Mouse (Mus musculus): Measurements from ENCODE around the gene Crtc3. TPM values are rescaled to one million over a fixed set of nuclear protein-coding genes. Genes with fewer than 3 reads are reported as not detected.

Gene Crtc3
- polyA plus RNA-seq, 1 experiment, result not detected

DNA sequence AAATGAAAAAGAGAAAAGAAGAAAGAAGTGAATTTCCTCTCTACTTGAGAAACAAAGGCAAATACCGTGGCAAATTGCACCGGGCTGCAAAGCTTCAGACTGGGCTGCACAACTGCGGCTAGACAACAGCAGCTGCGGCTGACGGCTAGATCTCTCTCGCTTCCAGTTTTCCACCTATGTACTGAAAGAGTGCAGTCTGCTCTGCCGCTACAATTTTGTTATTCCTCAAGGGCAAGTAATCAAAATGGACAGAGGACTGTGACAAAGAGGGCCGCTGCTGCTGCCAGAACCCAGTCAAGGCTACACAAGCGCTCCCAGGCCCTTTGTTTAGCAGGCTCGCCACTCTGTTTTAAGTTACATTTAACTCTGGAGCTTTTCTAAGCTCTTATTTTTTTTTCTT lies 35.6 kb downstream of the Crtc3 start:
- no peak for TF ChIP-seq CTCF (IDR thresholded peaks at IDR 0.05; ENCODE audit: insufficient read depth, low read depth, low read length)
- TF ChIP-seq POLR2A (IDR thresholded peaks at IDR 0.05; ENCODE audit: insufficient read depth, low read depth, low read length), result no peak
- Histone ChIP-seq H3K4me1 (ENCODE audit: control insufficient read depth, insufficient read depth, low read length) (peaks cover 41% of the 10 kb centered on the region), H3K4me3 (ENCODE audit: insufficient read depth, low read depth, low read length) (no peak overlapping the region), H3K27ac (ENCODE audit: insufficient read depth, low read depth, low read length) (peak overlapping the region; percentile 2; the same call in 1 of the 2 replicates)
- 44% methylated on average over 10 of the region's 10 CpGs for WGBS

DNA sequence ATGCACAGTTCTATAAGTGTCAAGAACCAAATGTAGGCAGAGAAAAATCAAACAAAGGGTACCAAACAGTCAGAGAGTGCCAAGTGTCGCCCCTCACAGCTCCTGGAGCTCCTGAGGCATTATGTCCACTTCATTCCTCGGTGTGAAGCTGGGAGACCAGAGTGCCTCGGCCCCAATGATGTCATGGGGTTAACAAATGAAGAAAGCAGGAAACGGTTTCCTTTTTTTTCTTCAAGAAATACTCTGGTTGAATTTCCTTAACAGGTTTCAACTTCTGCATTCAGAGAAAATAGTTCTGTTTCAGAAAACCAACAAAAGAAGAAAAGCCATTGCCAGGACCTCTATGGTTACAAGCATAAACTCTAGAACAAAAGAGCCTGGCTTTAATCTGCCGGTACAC lies 36.4 kb downstream of the Crtc3 start:
- WGBS, result 43% methylated on average over 5 of the region's 5 CpGs
- TF ChIP-seq CTCF (IDR thresholded peaks at IDR 0.05; ENCODE audit: insufficient read depth, low read depth, low read length) (no peak), POLR2A (IDR thresholded peaks at IDR 0.05; ENCODE audit: insufficient read depth, low read depth, low read length) (no peak)
- H3K27ac ChIP-seq (ENCODE audit: insufficient read depth, low read depth, low read length), result peak overlapping the region; percentile 23; the same call in 1 of the 2 replicates
- H3K4me1 ChIP-seq (ENCODE audit: control insufficient read depth, insufficient read depth, low read length), result peaks cover 39% of the 10 kb centered on the region
- H3K4me3 ChIP-seq (ENCODE audit: insufficient read depth, low read depth, low read length), result no peak overlapping the region

DNA sequence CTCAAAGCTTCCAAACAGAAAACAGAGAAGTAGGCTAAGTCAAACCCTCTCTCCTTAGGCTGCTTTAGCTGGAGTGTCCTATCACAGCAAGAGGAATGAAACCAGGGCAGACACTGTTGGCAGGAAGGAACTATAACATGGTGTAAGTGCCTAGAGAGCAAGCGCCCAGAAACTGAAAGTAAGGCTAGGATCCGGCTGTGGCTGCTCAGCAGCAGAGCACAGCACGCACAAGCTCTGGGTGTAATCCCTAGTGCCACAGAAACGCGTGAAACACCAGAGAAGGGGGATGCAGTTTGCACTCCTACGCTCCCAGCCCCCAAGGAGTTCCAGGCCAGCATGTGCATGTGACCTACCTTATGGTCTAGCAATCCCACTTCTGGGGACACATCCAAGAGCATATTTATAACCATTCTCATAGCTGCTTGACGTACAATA lies 41.2 kb downstream of the Crtc3 start:
- Histone ChIP-seq H3K27ac (ENCODE audit: insufficient read depth, low read depth, low read length) (peak overlapping the region; percentile 69), H3K4me3 (ENCODE audit: insufficient read depth, low read depth, low read length) (no peak overlapping the region), H3K4me1 (ENCODE audit: control insufficient read depth, insufficient read depth, low read length) (peaks cover 36% of the 10 kb centered on the region)
- TF ChIP-seq POLR2A (IDR thresholded peaks at IDR 0.05; ENCODE audit: insufficient read depth, low read depth, low read length), result no peak
- TF ChIP-seq CTCF (IDR thresholded peaks at IDR 0.05; ENCODE audit: insufficient read depth, low read depth, low read length), result no peak
- 16% methylated on average over 7 of the region's 7 CpGs for WGBS

GRCm38 (mm10) chr7:80646093-80647025 lies 42.3 kb downstream of the Crtc3 start:
- 77% methylated on average over 10 of the region's 10 CpGs for WGBS
- H3K27ac ChIP-seq (ENCODE audit: insufficient read depth, low read depth, low read length), result 0 out of 2 replicates have a peak overlapping the region, but pooled peaks have one; percentile 0
- H3K4me3 ChIP-seq (ENCODE audit: insufficient read depth, low read depth, low read length), result no peak overlapping the region
- peaks cover 39% of the 10 kb centered on the region for H3K4me1 ChIP-seq (ENCODE audit: control insufficient read depth, insufficient read depth, low read length)
- TF ChIP-seq CTCF (IDR thresholded peaks at IDR 0.05; ENCODE audit: insufficient read depth, low read depth, low read length) (no peak), POLR2A (IDR thresholded peaks at IDR 0.05; ENCODE audit: insufficient read depth, low read depth, low read length) (no peak)

DNA sequence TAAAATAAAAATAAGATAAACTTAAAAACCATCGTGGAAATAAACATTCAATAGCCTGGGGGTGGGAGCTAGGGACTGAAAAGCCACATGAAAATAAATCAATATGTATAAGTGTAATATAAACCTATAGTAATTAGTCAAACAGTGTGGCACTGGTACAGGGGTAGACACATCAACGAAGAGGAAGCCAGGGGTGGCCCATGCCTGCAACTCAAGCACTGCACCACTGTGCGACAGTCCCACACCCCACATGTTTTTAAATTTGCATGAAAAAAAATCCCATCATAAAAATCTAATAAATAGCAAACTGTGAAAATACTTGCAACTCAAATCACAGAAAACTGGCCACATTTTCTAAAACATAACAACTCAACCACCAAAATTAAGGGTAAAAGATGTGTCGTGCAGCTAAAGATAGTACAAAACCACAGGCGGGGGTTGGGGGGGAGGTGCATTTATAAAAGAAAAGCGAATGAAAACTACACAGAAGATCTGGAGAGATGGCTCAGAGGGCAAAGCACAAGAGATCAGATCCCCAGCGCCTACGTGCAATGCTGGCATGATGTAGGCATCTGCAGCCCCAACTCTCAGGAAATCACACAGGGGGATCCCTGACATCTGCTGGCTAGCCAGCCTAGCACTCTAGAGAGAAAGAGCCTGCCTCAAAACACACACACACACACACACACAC lies 45.6 kb downstream of the Crtc3 start:
- WGBS, result 12% methylated on average over 8 of the region's 8 CpGs
- peak overlapping the region; percentile 76 for H3K27ac ChIP-seq (ENCODE audit: insufficient read depth, low read depth, low read length)

DNA sequence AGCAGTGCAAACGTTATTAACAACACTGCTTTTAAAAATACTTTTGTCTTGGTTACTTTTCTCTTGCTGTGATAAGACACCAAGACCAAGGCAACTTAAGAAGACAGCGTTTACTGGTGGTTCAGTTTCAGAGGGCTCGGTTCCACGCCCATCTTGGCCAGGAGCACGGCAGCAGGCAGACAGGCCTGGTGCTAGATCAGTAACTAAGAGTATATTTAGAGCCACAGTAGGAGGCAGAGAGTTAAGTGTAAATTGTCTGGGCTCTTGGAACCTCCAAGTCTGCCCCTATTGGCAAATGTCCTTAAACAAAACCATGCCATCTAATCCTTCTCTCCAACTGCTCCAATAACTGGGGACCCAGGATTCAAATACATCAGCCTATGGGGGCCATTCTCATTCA lies 46.1 kb downstream of the Crtc3 start:
- Histone ChIP-seq H3K4me3 (ENCODE audit: insufficient read depth, low read depth, low read length) (no peak overlapping the region), H3K4me1 (ENCODE audit: control insufficient read depth, insufficient read depth, low read length) (peaks cover 58% of the 10 kb centered on the region), H3K27ac (ENCODE audit: insufficient read depth, low read depth, low read length) (peak overlapping the region; percentile 39)
- 16% methylated on average over 5 of the region's 5 CpGs for WGBS
- no peak for TF ChIP-seq CTCF (IDR thresholded peaks at IDR 0.05; ENCODE audit: insufficient read depth, low read depth, low read length)

More for the DNA sequence above, 45.6 kb downstream of the Crtc3 start:
- H3K4me1 ChIP-seq (ENCODE audit: control insufficient read depth, insufficient read depth, low read length), result peaks cover 58% of the 10 kb centered on the region
- H3K4me3 ChIP-seq (ENCODE audit: insufficient read depth, low read depth, low read length), result no peak overlapping the region
- no peak for TF ChIP-seq POLR2A (IDR thresholded peaks at IDR 0.05; ENCODE audit: insufficient read depth, low read depth, low read length)
- TF ChIP-seq CTCF (IDR thresholded peaks at IDR 0.05; ENCODE audit: insufficient read depth, low read depth, low read length), result no peak

- WGBS, result 83% methylated on average over 7 of the region's 7 CpGs
- Histone ChIP-seq H3K27ac (ENCODE audit: insufficient read depth, low read depth, low read length) (peak overlapping the region; percentile 39), H3K4me3 (ENCODE audit: insufficient read depth, low read depth, low read length) (no peak overlapping the region), H3K4me1 (ENCODE audit: control insufficient read depth, insufficient read depth, low read length) (peaks cover 61% of the 10 kb centered on the region)
- TF ChIP-seq POLR2A (IDR thresholded peaks at IDR 0.05; ENCODE audit: insufficient read depth, low read depth, low read length) (no peak), CTCF (IDR thresholded peaks at IDR 0.05; ENCODE audit: insufficient read depth, low read depth, low read length) (no peak)
These were observed 46.8 kb downstream of the Crtc3 start for GRCm38 (mm10) chr7:80641899-80642298.

GRCm38 (mm10) chr7:80641497-80641896 lies 47.2 kb downstream of the Crtc3 start:
- H3K4me3 ChIP-seq (ENCODE audit: insufficient read depth, low read depth, low read length), result no peak overlapping the region
- no peak for TF ChIP-seq POLR2A (IDR thresholded peaks at IDR 0.05; ENCODE audit: insufficient read depth, low read depth, low read length)
- no peak for TF ChIP-seq CTCF (IDR thresholded peaks at IDR 0.05; ENCODE audit: insufficient read depth, low read depth, low read length)
- H3K27ac ChIP-seq (ENCODE audit: insufficient read depth, low read depth, low read length), result no peak overlapping the region; the same call in 1 of the 2 replicates
- WGBS, result 15% methylated on average over 4 of the region's 4 CpGs
- H3K4me1 ChIP-seq (ENCODE audit: control insufficient read depth, insufficient read depth, low read length), result peaks cover 60% of the 10 kb centered on the region

- H3K4me1 ChIP-seq (ENCODE audit: control insufficient read depth, insufficient read depth, low read length), result peaks cover 64% of the 10 kb centered on the region
- TF ChIP-seq POLR2A (IDR thresholded peaks at IDR 0.05; ENCODE audit: insufficient read depth, low read depth, low read length) (no peak), CTCF (IDR thresholded peaks at IDR 0.05; ENCODE audit: insufficient read depth, low read depth, low read length) (no peak)
- WGBS, result 52% methylated on average over 3 of the region's 3 CpGs
- H3K4me3 ChIP-seq (ENCODE audit: insufficient read depth, low read depth, low read length), result no peak overlapping the region
- H3K27ac ChIP-seq (ENCODE audit: insufficient read depth, low read depth, low read length), result peak overlapping the region; percentile 7
These were observed 48.7 kb downstream of the Crtc3 start for GRCm38 (mm10) chr7:80639981-80640380.

All from olfactory bulb, adult 2 months (tissue).